Mouse (Mus musculus) lung, adult 18-20 months (tissue): ENCODE measurements around the gene Acat3.
"Not testable (repeated sequence)": the region's sequence is repeated elsewhere in the genome, so short reads cannot be mapped to it uniquely, and the experiment has no call there.

Source experiments
- DNase-seq, 2 experiments: peaks; one replicate each; pipeline ENCODE4 v3.0.0; 2022; ENCODE audit warnings: mixed read lengths in 2 of 2

The Acat3 gene

GRCm38 (mm10) chr17:12916588-12917380 lies 23.6 kb downstream of the Acat3 start:
- peak in 1 of 2 experiments; percentile 46 for DNase-seq

- DNase-seq: peak; percentile 100
Measured at GRCm38 (mm10) chr17:12915881-12916583, 24.4 kb downstream of the Acat3 start, which contains the start of gene Mrpl18. TSS of gene Mrpl18 (minus strand) at chr17:12916345.

GRCm38 (mm10) chr17:12915488-12915880 lies 24.9 kb downstream of the Acat3 start, which contains the start of gene Tcp1:
TSS of gene Tcp1 (plus strand) at chr17:12915701.
- no peak for DNase-seq

- DNase-seq: no peak
Measured at GRCm38 (mm10) chr17:12910391-12910790, 30.0 kb downstream of the Acat3 start.

GRCm38 (mm10) chr17:12909361-12910280 lies 30.8 kb downstream of the Acat3 start, which contains the start of gene Pnldc1:
TSS of gene Pnldc1 (minus strand) at chr17:12910230.
- no peak for DNase-seq

GRCm38 (mm10) chr17:12906436-12906835 lies 34.0 kb downstream of the Acat3 start:
- no peak for DNase-seq

- no peak for DNase-seq
Measured at GRCm38 (mm10) chr17:12905810-12906209, 34.6 kb downstream of the Acat3 start.

GRCm38 (mm10) chr17:12904349-12904748 lies 36.1 kb downstream of the Acat3 start:
- DNase-seq: no peak

- DNase-seq: peak; percentile 37 to 59
Measured at GRCm38 (mm10) chr17:12903372-12904333, 36.7 kb downstream of the Acat3 start.

GRCm38 (mm10) chr17:12902291-12902690 lies 38.1 kb downstream of the Acat3 start:
- no peak for DNase-seq

GRCm38 (mm10) chr17:12898607-12899006 lies 41.8 kb downstream of the Acat3 start:
- DNase-seq: not testable (repeated sequence)

GRCm38 (mm10) chr17:12897674-12898073 lies 42.7 kb downstream of the Acat3 start:
- DNase-seq: no peak

- no peak for DNase-seq
Measured at GRCm38 (mm10) chr17:12892033-12892432, 48.4 kb downstream of the Acat3 start.

GRCm38 (mm10) chr17:12891054-12891453 lies 49.3 kb downstream of the Acat3 start:
- DNase-seq: no peak

GRCm38 (mm10) chr17:12887021-12887775 lies 53.2 kb downstream of the Acat3 start:
- no peak for DNase-seq

- DNase-seq: no peak
Measured at GRCm38 (mm10) chr17:12886620-12887019, 53.8 kb downstream of the Acat3 start.

- no peak for DNase-seq
Measured at GRCm38 (mm10) chr17:12881216-12881615, 59.2 kb downstream of the Acat3 start.

- DNase-seq: peak; percentile 80 to 81
Measured at GRCm38 (mm10) chr17:12880178-12880577, 60.2 kb downstream of the Acat3 start.

- DNase-seq: no peak
Measured at GRCm38 (mm10) chr17:12875734-12876133, 64.7 kb downstream of the Acat3 start, which contains the start of gene Mrgprh. TSS of gene Mrgprh (plus strand) at chr17:12876034.
